Mouse (Mus musculus) forebrain, embryonic 13.5 days (tissue): ENCODE results near the gene Il3ra. TPM values are rescaled to one million over a fixed set of nuclear protein-coding genes. Genes with fewer than 3 reads are reported as not detected.
A peak's percentile ranks its signal among the peaks of the same experiment; 100 is the strongest.

ENCODE experiments used
- ATAC-seq: fragments of 200-750 bp; cut with Nextera tagmentation; 2 replicates; pipeline ENCODE4 v1.8.0; 2017
- H3K27ac ChIP-seq: fragments of 300-500 bp; sonication (generic); 2 replicates; pipeline ENCODE4 v1.5.1; 2015; ENCODE audit warnings: inconsistent platforms, mild to moderate bottlenecking, moderate library complexity
- H3K27me3 ChIP-seq: fragments of 300-500 bp; sonication (generic); 2 replicates; pipeline ENCODE4 v1.6.1; 2015; ENCODE audit warnings: mild to moderate bottlenecking, inconsistent platforms
- H3K36me3 ChIP-seq: fragments of 300-500 bp; sonication (generic); 2 replicates; pipeline ENCODE4 v1.6.1; 2015; ENCODE audit warnings: mild to moderate bottlenecking, inconsistent platforms; ENCODE audit not compliant: poor library complexity, severe bottlenecking
- H3K4me1 ChIP-seq: fragments of 300-500 bp; sonication (generic); 2 replicates; pipeline ENCODE4 v1.6.1; 2015; ENCODE audit warnings: inconsistent platforms
- H3K4me2 ChIP-seq: fragments of 300-500 bp; sonication (generic); 2 replicates; pipeline ENCODE4 v1.6.1; 2015; ENCODE audit warnings: inconsistent platforms, mild to moderate bottlenecking, moderate library complexity
- H3K4me3 ChIP-seq: fragments of 300-500 bp; sonication (generic); 2 replicates; pipeline ENCODE4 v1.5.1; 2015; ENCODE audit warnings: mild to moderate bottlenecking, inconsistent platforms
- H3K9ac ChIP-seq: fragments of 300-500 bp; sonication (generic); 2 replicates; pipeline ENCODE4 v1.6.1; 2015; ENCODE audit warnings: mild to moderate bottlenecking, inconsistent platforms
- H3K9me3 ChIP-seq: fragments of 300-500 bp; sonication (generic); replicated peaks from 2 replicates; pipeline ENCODE4 v1.6.1; 2016; ENCODE audit warnings: inconsistent platforms
- WGBS: fragments of 180-500 bp; shearing (Covaris S2); methylation state at CpG from one replicate; pipeline ENCODE4 v1.1.7; 2015; 5-methylcytosine and 5-hydroxymethylcytosine counted together
- polyA plus RNA-seq: library from polyadenylated mRNA; unstranded; fragments of >200 nt; fragmentation: Nextera tagmentation; extraction: Ambion mirVana; gene quantifications from 2 replicates; pipeline ENCODE4 v1.2.1, GENCODE M21; 2015

The Il3ra gene
- polyA plus RNA-seq, 1 experiment from 2014 or later = 1.0 TPM

DNA sequence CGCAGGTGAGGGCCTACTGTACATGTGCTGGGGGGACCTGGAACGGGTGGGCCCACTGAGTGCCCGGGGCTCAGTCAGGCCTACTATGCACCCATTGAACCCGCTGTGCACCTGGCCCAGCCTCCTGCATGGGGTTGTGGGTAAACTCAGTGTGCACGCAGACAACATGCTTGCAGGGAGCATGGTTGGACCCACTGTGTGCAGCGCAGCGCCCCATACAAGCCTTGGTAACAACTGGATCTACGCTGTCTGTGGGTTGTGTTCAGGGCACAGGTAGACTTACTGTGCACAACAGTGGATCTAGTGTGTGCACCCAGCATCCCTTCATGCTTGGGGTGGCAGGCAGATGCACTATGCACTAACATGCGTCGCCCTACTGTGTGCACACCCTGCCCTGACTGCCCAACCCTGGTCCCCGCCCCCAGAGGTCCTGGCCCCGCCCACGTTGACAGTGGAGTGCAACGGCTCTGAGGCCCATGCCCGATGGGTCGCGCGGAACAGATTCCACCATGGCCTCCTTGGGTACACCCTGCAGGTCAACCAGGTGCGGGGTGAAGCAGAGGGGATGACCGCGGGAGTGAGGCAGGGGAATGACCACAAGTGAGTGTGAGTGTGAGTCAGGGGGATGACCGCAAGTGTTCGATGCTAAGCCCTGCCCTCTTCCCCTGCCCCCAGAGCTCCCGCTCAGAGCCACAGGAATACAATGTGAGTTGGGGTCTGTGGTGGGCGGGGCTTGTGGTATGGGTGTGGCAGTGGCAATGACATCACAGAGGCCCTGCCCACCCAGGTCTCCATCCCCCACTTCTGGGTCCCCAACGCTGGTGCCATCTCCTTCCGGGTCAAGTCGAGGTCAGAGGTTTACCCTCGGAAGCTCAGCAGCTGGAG lies 4.4 kb downstream of the Il3ra start:
- WGBS = 97% methylated on average over 29 of the region's 29 CpGs
- Histone ChIP-seq H3K4me3 (no peak overlapping the region), H3K9me3 (peaks cover 65% of the 10 kb centered on the region)

DNA sequence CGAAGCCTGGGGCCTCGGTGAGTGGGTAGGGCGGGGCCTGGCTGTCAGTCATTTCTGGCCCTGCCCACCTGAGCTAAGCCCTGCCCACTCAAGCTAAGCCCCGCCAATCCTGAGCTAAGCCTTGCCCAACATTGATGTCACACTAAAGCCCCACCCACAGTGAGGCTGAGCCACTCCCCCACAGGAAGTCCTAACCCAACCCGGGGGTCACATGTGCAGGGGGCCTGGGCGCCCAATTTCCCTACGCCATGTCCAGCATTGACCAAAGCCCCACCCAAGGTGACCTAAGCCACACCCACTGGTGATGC lies 5.0 kb downstream of the Il3ra start:
- ATAC-seq = no peak
- no peaks in the 10 kb centered on the region for H3K4me1 ChIP-seq
- peaks cover 66% of the 10 kb centered on the region for H3K9me3 ChIP-seq
- peaks cover 15% of the 10 kb centered on the region; the same call in 1 of the 2 replicates for H3K36me3 ChIP-seq
- H3K9ac ChIP-seq = no peak overlapping the region
- WGBS = over 99% methylated on average over 7 of the region's 7 CpGs
- no peak overlapping the region for H3K27ac ChIP-seq
- no peak overlapping the region for H3K4me2 ChIP-seq
- H3K4me3 ChIP-seq = no peak overlapping the region
- H3K27me3 ChIP-seq = no peaks in the 10 kb centered on the region

More for the DNA sequence above, 4.4 kb downstream of the Il3ra start:
- Histone ChIP-seq H3K4me2 (no peak overlapping the region), H3K27me3 (no peaks in the 10 kb centered on the region), H3K36me3 (peaks cover 15% of the 10 kb centered on the region; the same call in 1 of the 2 replicates), H3K4me1 (no peaks in the 10 kb centered on the region), H3K27ac (no peak overlapping the region), H3K9ac (no peak overlapping the region)
- no peak for ATAC-seq

DNA sequence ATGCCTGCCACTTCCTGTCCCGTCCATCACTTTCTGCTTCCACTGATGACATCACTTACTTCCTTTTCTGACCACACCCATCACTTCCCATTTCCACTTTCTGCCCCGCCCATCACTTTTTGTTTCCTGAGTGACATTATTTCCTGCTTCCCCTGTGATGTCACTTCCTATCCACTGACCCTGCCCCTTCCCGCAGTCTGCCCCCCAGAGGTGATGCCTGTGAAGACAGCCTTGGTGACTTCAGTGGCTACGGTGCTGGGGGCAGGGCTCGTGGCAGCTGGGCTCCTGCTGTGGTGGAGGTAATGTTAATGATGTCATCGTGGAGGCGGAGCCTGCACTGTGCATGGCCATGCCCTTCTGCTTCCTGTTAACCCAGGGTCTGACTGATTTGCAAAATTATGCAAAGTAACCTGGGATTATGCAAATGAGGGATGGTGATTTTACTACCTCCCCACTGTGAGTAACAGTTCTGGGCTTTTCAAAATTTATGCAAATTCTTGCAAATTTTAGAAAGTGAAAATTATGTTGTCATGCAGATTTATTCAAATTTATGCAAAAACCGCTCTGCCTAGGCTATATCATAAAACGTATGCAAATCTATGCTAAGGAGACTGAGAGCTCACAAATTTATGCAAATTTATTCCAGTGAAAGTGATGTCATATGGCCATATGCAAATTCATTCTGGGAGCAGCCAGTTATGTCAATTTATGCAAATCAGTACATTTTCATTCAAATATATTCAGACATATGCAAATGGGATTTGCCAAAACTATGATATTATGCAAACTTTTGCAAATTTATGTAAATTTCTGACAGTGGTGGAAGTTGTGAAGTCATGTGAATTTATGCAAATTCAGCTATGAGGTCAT lies 5.9 kb downstream of the Il3ra start:
- Histone ChIP-seq H3K9me3 (peaks cover 65% of the 10 kb centered on the region), H3K36me3 (peaks cover 15% of the 10 kb centered on the region; the same call in 1 of the 2 replicates), H3K27me3 (no peaks in the 10 kb centered on the region), H3K4me1 (no peaks in the 10 kb centered on the region), H3K27ac (no peak overlapping the region), H3K4me2 (no peak overlapping the region), H3K9ac (no peak overlapping the region), H3K4me3 (no peak overlapping the region)
- WGBS = 91% methylated on average over 9 of the region's 9 CpGs
- peak; percentile 66 for ATAC-seq

DNA sequence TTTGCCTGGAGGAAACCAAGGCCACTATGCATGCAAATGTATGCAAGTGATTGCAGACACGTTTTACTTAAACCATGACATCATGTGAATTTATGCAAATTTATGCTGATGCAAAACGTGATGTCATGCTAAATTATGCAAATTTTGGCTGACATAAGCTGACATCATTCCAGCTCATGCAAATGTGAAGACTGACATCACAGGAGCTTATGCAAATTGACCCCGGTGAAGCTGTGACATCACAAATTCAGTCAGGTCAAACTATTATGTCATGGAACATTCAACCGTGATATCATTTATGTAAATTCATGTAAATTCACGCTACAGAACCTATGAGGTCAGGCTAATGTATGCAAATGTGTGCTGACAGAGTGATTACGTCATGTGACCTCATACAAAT lies 6.5 kb downstream of the Il3ra start:
- Histone ChIP-seq H3K27ac (no peak overlapping the region), H3K27me3 (no peaks in the 10 kb centered on the region), H3K36me3 (peaks cover 12% of the 10 kb centered on the region; the same call in 1 of the 2 replicates), H3K9ac (no peak overlapping the region), H3K4me2 (no peak overlapping the region), H3K4me3 (no peak overlapping the region), H3K9me3 (peaks cover 59% of the 10 kb centered on the region), H3K4me1 (no peaks in the 10 kb centered on the region)
- peak; percentile 29; the same call in 1 of the 2 replicates for ATAC-seq
- 74% methylated on average over 6 of the region's 6 CpGs for WGBS

DNA sequence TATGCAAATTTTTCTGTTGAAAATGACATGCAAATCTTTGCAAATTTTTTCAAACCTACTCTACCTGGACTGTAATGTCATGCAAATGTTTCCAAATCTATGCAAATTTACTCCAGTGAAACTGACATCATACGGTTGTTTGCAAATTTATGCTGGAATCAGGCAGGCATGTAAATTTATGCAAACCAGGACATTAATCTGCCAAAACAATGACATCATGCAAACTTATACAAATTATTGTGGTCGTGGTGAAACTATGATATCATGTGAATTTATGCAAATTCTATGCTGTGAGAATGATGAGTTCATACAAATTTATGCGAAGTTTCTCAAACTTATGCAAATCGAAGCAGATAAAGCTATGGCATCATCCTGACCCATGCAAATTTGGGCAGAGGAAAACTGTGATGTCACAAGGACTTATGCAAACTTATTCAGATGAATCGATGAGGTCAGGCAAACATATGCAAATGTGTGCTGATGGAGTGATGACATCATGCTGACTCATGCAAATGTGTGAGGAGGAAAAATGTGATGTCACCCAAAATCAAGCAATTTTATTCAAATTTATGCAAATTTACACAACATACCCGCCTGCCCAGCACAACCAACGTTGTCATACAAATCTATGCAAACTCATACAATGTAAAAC lies 7.1 kb downstream of the Il3ra start:
- 83% methylated on average over 7 of the region's 7 CpGs for WGBS
- no peak overlapping the region for H3K9ac ChIP-seq
- H3K4me1 ChIP-seq = no peaks in the 10 kb centered on the region
- H3K4me3 ChIP-seq = no peak overlapping the region
- peaks cover 12% of the 10 kb centered on the region; the same call in 1 of the 2 replicates for H3K36me3 ChIP-seq
- H3K27ac ChIP-seq = no peak overlapping the region
- H3K27me3 ChIP-seq = no peaks in the 10 kb centered on the region
- H3K4me2 ChIP-seq = no peak overlapping the region
- peaks cover 53% of the 10 kb centered on the region for H3K9me3 ChIP-seq
- peak; percentile 3; the same call in 1 of the 2 replicates for ATAC-seq

DNA sequence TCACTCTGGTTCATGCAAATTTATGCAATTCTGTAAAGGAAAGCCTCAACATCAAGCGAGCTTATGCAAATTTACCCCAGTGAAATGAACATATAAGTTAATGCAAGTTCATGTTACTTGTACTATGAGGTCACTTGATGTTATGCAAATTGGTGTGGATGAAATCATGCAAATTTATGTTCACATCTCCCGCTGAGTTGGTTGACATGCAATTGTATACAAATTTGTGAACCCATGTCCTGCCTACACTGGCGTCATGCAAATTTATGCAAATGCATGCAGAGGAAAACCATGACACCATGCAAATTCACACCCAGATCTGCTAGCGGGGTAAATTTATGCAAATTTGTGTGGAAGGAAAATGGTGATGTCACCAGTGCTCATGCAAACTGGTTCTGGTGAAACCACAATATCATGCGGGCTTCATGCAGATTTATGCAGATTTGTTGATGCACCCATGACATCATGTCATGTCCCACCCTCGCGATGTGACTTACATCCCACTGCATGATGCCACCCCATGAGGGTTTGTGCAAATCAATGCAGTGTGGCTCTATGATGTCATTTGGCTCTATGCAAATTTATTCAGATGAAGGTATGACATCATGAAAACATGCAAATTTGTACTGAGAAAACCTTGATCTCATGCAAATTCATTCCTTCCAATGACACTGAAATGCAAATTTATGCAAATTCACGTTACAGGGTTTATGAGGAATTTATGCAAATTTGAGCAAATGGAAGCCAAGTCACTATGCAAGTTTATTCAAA lies 7.8 kb downstream of the Il3ra start:
- ATAC-seq = peak; percentile 22
- Histone ChIP-seq H3K4me2 (no peak overlapping the region), H3K4me1 (no peaks in the 10 kb centered on the region), H3K36me3 (peaks cover 10% of the 10 kb centered on the region; the same call in 1 of the 2 replicates), H3K27ac (no peak overlapping the region), H3K27me3 (no peaks in the 10 kb centered on the region), H3K9ac (no peak overlapping the region), H3K9me3 (peaks cover 47% of the 10 kb centered on the region), H3K4me3 (no peak overlapping the region)
- WGBS = 87% methylated on average over 8 of the region's 8 CpGs

DNA sequence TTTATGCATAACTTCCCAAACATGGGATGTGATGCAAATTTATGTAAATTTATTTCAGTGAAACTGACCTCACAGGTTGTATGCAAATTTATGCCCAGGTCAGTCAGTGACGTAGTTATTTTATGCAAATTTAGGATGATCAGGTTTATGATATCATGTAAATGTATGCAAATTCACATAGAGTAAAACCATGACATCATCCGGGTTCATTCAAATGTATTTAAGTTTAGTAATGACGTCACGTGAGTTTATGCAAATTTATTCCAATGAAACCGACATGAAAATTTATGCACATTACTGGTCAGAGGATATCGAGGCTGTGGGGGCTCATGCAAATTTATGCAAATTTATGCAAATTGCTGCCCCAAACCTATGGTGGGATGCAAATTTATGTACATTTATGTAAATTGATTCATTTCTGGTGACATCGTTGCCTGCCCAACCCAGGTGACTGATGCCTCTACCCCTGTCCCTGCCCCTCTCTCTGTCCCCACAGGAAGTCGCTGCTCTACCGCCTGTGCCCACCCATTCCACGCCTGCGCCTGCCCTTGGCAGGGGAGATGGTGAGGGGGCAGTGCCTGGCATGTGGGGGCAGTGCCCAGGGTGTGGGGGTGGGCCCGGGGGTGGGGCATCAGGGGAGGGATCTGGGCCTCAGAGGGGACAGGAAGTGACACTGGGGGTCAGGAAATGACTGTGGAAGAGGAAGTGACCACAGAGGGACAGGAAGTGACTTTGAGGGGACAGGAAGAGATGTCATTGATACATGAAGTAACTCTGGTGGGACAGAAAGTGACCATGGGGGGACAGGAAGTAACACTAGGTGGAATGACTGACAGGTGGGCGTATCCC lies 8.7 kb downstream of the Il3ra start:
- Histone ChIP-seq H3K4me1 (no peaks in the 10 kb centered on the region), H3K36me3 (peaks cover 4% of the 10 kb centered on the region; the same call in 1 of the 2 replicates)
- WGBS = 80% methylated on average over 13 of the region's 13 CpGs

DNA sequence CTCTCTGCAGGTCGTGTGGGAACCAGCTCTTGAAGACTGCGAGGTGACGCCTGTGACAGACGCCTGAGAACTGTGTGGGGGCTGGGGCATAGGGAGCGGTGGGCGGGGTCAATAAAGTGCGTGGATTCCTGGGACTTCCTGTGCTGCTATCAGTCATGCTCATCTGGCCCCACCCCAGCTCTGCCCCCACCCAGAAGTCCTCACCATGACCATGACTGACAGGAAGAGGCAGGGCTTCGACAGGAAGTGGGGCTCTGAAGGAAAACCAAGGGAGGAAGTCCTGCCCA lies 9.2 kb downstream of the Il3ra start:
- 85% methylated on average over 8 of the region's 8 CpGs for WGBS

More for the DNA sequence above, 8.7 kb downstream of the Il3ra start:
- Histone ChIP-seq H3K9me3 (peaks cover 39% of the 10 kb centered on the region), H3K4me2 (no peak overlapping the region), H3K4me3 (no peak overlapping the region), H3K27ac (no peak overlapping the region), H3K9ac (no peak overlapping the region), H3K27me3 (no peaks in the 10 kb centered on the region)
- ATAC-seq = peak; percentile 31

DNA sequence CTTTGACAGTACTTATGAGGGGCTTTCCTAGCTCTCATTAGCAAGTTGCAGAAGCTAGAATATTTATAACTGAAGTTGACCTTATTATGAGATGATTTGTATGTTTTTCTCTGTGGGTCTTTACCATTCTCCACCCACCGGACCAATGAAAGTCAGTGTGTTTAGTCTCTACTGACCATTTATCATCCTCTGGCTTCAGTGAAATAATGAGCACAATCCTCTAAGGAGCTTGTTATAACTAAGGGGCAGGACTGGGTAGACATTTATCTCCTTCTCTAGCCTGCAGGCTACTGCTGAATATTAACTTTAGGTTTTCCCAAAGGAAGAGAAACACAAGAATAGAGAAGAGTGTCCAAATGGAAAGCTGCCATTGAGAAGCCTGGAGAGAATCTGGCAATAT lies 49.5 kb downstream of the Il3ra start:
- Histone ChIP-seq H3K27me3 (no peaks in the 10 kb centered on the region), H3K9me3 (peaks cover 5% of the 10 kb centered on the region; the same call in 1 of the 2 replicates), H3K36me3 (no peaks in the 10 kb centered on the region), H3K4me2 (no peak overlapping the region), H3K9ac (no peak overlapping the region), H3K4me1 (no peaks in the 10 kb centered on the region), H3K27ac (no peak overlapping the region), H3K4me3 (no peak overlapping the region)
- no peak for ATAC-seq
- WGBS = 100% methylated on average over 1 of the region's 1 CpGs

More for the DNA sequence above, 9.2 kb downstream of the Il3ra start:
- Histone ChIP-seq H3K27me3 (no peaks in the 10 kb centered on the region), H3K27ac (no peak overlapping the region), H3K4me2 (no peak overlapping the region), H3K9me3 (peaks cover 33% of the 10 kb centered on the region), H3K9ac (no peak overlapping the region), H3K4me1 (no peaks in the 10 kb centered on the region), H3K4me3 (no peak overlapping the region), H3K36me3 (peaks cover under 1% of the 10 kb centered on the region; the same call in 1 of the 2 replicates)
- no peak for ATAC-seq

DNA sequence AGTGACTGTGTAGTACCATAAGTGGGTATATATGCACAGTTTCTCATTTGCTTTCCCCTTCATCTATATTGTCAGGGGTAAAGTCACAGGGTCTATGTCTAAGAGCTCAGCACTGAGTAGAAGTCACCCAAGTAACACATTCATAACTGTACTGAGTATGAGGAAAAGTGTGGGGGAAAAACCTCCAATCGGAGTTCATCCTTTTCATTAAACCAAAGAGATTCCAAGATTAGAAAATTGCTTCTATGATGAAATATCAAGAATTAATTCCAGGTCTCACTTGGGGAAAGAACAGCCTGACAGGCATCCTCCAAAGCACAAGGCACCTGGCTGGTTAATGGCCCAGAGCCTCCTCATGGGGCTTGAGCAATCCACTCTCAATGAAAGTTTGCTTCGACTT lies 54.9 kb downstream of the Il3ra start, which contains the start of gene Olfr721-ps1:
Gene Olfr721-ps1, plus strand, starts transcription at position 301 of the 400 bp plus-strand sequence.
- Histone ChIP-seq H3K4me2 (no peak within 1 kb of the TSS), H3K4me3 (no peak within 1 kb of the TSS), H3K4me1 (no peaks in the 10 kb centered on the region), H3K9ac (no peak within 1 kb of the TSS), H3K27ac (no peak within 1 kb of the TSS), H3K9me3 (peaks cover 5% of the 10 kb centered on the region; the same call in 1 of the 2 replicates), H3K36me3 (no peaks in the 10 kb centered on the region), H3K27me3 (no peaks in the 10 kb centered on the region)
- 84% methylated on average over 2 of the region's 2 CpGs for WGBS
- ATAC-seq = no peak
